Mouse (Mus musculus): ENCODE data around the gene Lrrc17.

DNA sequence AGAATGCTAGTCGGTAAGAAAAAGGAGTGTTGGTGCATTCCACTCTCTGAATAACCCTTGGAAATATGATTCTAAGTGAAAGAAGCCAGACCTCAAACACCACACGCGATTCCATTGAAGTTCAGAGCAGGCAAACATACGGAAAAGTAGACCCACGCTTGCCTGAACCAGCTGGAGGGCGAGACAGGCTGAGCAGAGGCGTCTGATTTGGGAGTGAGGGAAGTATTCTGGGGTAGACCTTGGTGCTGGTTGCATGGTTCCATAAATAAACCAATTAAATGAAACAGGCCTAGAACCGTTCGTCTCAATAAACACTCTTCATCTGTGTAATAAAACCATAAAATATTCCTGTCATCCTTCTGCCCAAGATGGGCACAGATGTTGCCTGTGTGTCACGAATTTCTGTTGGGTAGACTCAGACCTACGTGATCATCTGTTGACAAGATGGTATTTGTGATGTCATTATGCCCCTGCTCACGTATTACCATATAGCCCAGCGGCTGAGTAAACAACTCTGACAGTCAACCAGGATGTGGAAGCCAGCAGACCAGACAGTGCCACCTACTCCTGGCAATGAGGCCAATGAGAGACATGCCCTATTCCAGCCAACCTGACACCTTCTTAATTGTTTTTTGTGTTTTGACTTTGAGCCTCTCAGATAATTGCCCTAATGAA, 40.3 kb upstream of the Lrrc17 start:
- no peak for TF ChIP-seq CTCF (IDR thresholded peaks at IDR 0.05; ENCODE audit: control insufficient read depth, insufficient read depth, insufficient replicate concordance, low read depth, low read length)
- no peak for TF ChIP-seq POLR2A (IDR thresholded peaks at IDR 0.05; ENCODE audit: control insufficient read depth, low read depth, low read length)
